Mouse (Mus musculus): ENCODE results near the gene Rab3gap1.

Rab3gap1 gene

DNA sequence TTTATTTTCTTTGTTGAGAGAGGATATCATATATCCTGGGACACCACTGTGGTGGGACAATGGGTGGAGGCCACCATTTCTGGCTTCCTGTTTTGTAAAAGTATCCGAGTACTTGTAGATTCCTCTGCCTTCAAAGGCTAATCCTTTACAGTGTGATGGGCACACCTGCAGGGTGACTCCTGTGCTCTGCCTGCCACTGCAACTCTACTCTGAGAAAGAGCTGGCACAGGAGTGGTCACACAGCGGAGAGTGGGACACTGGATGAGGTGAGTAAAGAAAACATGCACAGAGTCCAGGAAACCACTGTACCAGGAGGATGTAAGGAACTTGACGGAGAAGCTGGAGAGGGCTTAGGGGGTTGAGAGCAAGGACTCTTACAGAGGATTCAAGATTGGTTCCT lies 113.7 kb downstream of the Rab3gap1 start:
- no peak for DNase-seq (ENCODE audit: extremely low spot score, low spot score)

DNA sequence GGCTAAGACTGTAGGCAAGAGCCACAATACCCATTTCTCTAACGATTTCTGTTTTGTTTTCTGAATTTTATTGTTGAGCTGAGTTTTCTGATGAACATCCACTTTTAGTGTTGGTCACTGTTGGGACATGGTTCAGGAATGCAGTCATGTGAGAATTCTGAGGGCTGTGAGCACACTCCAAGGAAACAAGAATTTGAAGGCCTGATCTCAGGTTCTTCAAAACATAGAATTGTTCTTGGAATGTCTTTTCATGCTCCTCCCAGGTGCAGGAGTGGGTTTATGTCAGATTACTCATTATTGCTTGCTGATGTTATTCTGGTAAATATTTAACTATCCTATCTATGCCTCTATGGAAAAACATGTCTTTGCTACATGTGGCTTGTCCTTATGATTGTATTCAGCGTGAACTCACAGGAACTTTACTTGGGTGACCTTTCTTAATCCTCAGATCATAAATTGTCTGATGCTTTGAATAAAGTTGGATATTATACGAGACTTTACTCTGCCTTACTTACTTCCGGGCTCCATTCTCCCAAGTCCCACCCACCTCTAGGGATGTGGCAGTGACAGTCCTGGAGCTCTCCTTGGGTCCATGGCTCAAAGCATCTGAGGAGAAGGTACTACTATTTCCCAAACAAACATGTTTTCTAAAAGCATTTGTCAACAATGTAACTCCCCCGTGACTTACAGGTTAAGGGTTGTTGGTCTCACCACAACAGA lies 114.9 kb downstream of the Rab3gap1 start:
- no peak for DNase-seq (ENCODE audit: extremely low spot score, low spot score)

DNA sequence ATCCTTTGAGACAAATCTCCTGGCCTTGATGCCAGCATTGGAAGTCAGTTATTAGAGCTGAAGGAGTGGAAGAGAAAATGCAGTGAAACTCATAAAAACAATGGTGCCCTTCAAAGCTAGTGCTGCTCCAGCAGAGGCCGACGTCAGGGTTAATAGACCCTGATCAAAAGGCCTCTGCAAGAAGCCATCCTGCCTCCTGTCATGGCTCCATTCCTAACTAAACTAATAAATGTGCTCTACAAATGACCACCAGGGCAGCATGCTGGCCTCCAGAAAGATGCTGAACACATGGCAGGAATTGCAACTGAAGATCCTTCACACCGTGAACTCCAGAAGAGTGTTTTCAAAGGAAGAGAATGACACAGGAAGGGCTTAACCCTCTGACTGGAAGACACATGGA lies 116.8 kb downstream of the Rab3gap1 start:
- no peak for DNase-seq (ENCODE audit: extremely low spot score, low spot score)

DNA sequence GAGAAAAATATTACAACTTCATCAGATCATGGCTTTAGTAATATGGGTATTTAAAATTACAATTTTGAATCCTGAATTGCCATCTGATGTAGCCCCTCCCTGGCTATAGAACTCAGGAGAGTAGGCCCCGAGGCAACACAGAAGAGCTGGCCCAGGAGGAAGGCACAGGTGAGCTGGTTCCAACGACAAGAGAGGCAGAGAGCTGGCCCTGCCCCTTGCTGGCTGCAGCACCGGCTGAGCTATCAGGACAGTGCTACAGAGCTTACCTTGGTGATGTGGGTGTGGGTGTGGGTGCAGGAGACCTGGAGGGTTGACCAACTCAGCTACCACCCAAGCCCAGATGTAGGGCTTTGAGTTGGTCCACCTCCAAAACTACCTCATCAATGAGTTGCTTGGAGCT lies 119.7 kb downstream of the Rab3gap1 start:
- DNase-seq (ENCODE audit: extremely low spot score, low spot score) = no peak

DNA sequence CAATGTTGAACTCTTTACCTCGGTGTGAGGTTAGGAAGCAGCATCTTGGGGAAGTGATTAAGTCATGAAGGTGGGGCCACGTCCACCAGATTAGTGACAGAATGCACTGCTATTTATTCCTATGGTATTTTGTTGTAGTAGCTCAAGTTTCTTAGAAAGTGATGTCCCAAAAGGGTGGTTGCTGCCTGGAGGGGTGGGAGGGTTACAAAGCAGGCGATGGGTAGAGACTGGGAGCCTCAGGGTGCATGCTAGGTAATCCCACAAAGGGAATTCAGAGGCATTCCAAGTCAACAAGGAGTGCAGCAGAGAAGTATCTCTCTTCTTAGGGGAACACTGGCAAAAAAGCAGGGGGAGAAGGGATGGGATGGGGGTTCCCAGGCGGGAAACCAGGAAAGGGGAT lies 120.8 kb downstream of the Rab3gap1 start:
- DNase-seq (ENCODE audit: extremely low spot score, low spot score) = no peak

DNA sequence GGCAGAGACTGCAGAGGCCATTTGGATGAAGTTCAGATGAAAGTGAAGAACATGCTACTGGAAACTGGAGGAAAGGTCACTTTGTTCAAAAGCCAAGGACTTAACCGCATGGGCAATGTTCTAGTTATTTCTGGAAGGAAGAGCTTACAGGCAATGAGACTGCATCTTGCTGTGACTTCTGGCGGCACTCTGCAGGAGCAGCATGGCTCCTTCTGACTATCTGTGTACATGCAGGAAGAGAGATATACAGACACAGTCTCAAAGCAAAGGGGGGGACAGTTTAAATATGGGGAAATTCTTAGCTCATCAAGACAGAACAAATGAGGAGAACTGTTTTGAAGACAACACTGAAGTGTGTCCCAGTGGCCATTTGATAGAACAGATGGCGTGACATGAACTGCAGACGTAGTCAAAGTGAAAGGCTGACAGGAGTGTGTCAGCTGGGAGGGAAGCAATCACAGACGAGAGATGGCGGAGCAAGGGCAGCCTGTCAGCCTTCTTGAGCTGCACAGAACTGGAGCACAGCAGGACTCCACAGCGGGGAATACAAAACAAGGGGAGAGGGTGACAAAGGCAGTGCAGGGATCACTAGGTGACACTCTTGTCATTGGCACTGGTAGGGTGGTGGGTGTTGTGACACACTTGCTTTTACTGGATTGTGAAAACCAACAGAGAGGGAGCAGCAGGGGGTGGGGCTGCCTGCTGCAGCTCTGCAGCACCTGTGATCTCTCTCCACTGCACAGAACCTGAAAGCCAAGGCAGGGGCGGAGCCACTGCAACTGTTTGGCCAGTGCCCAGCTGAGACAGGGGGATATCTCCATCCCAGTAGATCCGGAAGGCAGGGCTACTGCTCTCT lies 121.5 kb downstream of the Rab3gap1 start:
- no peak for DNase-seq (ENCODE audit: extremely low spot score, low spot score)
